Mouse (Mus musculus): Measurements from ENCODE around the gene Wfdc2.

Gene Wfdc2

GRCm38 (mm10) chr2:164562391-164563188 is at the start of gene Wfdc2:
Wfdc2 (plus strand) TSS chr2:164562413.
- ChIA-PET POLR2A (interaction anchor here (0.6 to 1.9 kb wide), 25 partner anchors 10 to 1500 kb away, joined by 3 to 7 read pairs (median 3); partner anchors contain the start of genes Sdc4 (in 2 of the 4), Pigt (in 1 of the 4) and Spint3 (in 1 of the 4)), CTCF (interaction anchor here (0.6 to 3.4 kb wide), 22 partner anchors 12 to 1217 kb away, joined by 3 to 16 read pairs (median 3); partner anchors contain the start of genes Gm20458 (in 2 of the 4) and Slpi (in 1 of the 4))

GRCm38 (mm10) chr2:164513389-164513788 is 48.8 kb upstream of the Wfdc2 start:
- CTCF ChIA-PET: interaction anchor here in 3 of 4 experiments (0.6 to 1.9 kb wide), 8 partner anchors 8 to 281 kb away, joined by 3 to 6 read pairs (median 4); no protein-coding TSS in a partner anchor
- POLR2A ChIA-PET: interaction anchor here in 3 of 4 experiments (0.6 to 4.9 kb wide), 7 partner anchors 8 to 210 kb away, joined by 3 to 26 read pairs (median 4); partner anchors contain the start of gene Pigt (in 1 of the 3)

DNA sequence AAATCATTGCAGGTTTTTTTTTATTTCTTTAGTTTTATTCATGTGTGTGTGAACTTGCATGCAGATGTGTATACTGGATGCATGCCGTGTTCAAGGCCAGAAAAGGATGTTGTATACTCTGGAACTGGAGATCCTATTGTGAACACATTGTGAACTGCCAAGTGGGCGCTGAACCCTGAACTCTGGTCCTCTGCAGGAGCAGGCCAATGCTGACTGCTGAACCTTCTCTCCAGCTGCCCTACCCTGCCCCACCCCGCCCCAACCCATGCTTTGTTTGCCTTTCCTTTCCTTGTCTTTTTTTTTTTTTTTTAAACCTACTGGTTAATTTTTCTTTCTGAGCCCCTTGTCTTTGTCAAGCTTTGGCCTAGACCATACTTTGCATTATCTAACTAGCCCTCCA is 47.3 kb upstream of the Wfdc2 start:
- ChIA-PET CTCF (interaction anchor here in 1 of 4 experiments (1.4 kb wide), 1 partner anchor 45 kb away, joined by 4 read pairs; no protein-coding TSS in a partner anchor), POLR2A (interaction anchor here in 2 of 4 experiments (0.7 to 2.0 kb wide), 3 partner anchors 45 to 119 kb away, joined by 3 to 4 read pairs (median 4); no protein-coding TSS in a partner anchor)

DNA sequence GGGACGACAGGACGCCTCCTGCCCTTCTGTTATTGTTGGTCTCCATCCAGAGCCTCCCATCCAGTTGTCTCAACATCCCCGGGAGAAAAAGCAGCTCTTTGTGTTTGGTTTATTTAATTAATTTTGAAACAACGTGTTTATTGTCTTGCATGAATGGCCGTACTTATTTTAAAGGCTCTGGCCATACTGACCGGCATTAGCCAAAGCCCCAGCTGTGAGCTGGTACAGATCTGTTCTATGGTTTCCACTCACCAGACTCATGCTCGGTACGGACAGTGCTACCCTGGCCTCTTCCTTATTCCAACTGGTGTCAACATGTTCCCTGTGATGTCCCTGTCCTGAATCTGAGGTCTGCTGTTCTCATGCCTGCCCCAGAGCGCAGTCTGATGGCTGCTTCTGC is 46.3 kb upstream of the Wfdc2 start:
- CTCF ChIA-PET: interaction anchor here in 2 of 4 experiments (0.6 to 1.4 kb wide), 2 partner anchors 46 to 1094 kb away, joined by 3 to 4 read pairs; no protein-coding TSS in a partner anchor

DNA sequence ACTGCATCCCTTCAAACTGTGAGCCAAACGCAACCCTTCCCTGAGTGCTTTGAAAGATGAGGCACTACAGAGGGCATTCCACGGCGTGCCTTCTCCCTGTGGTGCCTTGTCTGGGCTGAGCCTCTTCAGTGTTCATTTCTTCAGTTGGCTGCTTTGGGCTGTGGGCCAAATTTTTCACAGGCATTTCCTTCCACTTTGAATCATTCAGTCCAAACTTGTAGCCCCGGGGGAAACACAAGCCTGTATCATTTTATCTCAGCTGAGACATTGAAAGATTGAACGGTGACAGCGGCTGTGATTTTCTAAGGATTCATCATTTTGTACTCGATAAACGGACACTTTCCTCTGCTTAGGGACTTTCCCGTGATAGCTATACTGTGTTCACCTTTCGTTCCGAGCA is 45.6 kb upstream of the Wfdc2 start:
- POLR2A ChIA-PET: interaction anchor here in 2 of 4 experiments (0.6 to 2.6 kb wide), 2 partner anchors 9 to 156 kb away, joined by 3 to 8 read pairs; no protein-coding TSS in a partner anchor
- CTCF ChIA-PET: interaction anchor here in 2 of 4 experiments (0.8 to 1.3 kb wide), 3 partner anchors 14 to 127 kb away, joined by 4 to 9 read pairs (median 6); no protein-coding TSS in a partner anchor

More for the DNA sequence above, 46.3 kb upstream of the Wfdc2 start:
- POLR2A ChIA-PET: interaction anchor here in 3 of 4 experiments (0.6 to 1.3 kb wide), 3 partner anchors 16 to 1302 kb away, joined by 3 to 4 read pairs (median 3); no protein-coding TSS in a partner anchor

GRCm38 (mm10) chr2:164517485-164518221 is 44.6 kb upstream of the Wfdc2 start:
- ChIA-PET CTCF (interaction anchor here (0.5 to 2.0 kb wide), 38 partner anchors 7 to 624 kb away, joined by 3 to 16 read pairs (median 4); partner anchors contain the start of genes Gm20458 (in 2 of the 4), Dbndd2 (in 1 of the 4) and Slpi (in 1 of the 4)), POLR2A (interaction anchor here (0.6 to 2.6 kb wide), 10 partner anchors 10 to 836 kb away, joined by 3 to 8 read pairs (median 4); partner anchors contain the start of genes Sdc4 (in 1 of the 4) and Sys1 (in 1 of the 4))

DNA sequence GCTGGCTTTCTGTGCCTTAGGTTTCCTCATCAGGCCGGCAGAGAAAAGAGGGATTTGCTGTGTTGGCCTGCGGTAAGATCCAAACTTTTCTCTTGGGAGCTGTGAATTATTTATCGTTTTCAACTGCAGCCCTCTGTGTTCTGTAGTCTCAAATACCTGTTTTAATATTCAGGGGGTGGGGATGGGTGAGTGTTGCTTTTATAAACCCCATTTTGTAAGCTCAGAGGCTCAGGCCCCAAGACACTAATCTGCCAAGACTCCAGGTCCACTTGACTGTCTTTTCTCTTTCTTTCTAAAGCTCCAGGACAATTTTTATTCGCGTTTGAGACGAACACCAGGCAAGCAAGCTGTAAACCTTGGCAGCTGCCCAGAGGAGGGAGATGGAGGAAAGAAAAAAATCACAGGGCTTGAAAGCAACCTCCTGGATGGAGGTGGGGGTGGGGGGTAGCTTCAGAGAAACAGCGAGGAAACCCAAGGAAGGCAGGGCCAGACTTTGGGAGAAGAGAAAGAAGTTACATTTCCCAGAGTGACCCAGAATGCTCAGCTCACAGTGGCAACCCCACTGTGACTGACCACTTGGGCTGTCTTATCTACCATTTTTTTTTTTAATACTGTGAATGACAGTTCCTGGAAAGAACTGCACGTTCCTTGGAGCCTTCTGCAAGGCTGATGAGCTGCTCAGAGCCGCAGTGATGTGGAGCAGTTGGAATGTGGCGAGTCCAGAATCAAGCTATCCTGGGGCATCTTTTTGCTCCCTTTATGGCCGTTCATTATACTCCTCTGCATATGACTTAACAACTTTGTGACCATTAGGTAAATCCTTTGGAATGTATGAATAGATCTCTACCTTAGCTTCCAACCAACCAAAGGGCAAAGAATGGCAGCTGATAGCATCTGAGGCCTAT is 43.7 kb upstream of the Wfdc2 start:
- CTCF ChIA-PET: interaction anchor here (0.5 to 2.0 kb wide), 43 partner anchors 8 to 623 kb away, joined by 3 to 16 read pairs (median 4); partner anchors contain the start of genes Gm20458 (in 2 of the 4), Dbndd2 (in 1 of the 4), Slpi (in 1 of the 4) and Wfdc10 (in 1 of the 4)
- POLR2A ChIA-PET: interaction anchor here in 3 of 4 experiments (0.7 to 2.6 kb wide), 12 partner anchors 9 to 836 kb away, joined by 3 to 8 read pairs (median 3); partner anchors contain the start of genes Dnttip1 (in 1 of the 3), Sdc4 (in 1 of the 3), Sys1 (in 1 of the 3) and Wfdc3 (in 1 of the 3)

DNA sequence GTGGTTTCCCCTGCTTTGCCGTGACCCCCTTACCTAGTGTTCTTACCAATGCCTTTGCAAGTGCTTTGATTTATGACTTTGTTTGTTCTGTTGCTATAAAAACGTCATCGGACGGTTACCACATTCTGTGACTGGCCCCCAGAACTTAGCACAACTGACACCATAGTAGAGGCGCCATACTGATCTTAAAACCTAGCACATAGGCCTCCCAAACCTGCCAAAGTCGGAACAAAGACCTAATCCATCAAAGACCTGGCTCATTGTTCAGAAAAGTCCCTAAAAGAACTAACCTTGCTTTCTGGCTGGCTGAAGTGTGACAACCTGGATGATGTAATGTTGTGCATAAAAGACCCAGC is 43.1 kb upstream of the Wfdc2 start:
- ChIA-PET CTCF (interaction anchor here (0.5 to 2.0 kb wide), 16 partner anchors 9 to 265 kb away, joined by 3 to 10 read pairs (median 4); partner anchors contain the start of genes Dbndd2 (in 1 of the 4), Wfdc10 (in 1 of the 4) and Wfdc9 (in 1 of the 4)), POLR2A (interaction anchor here in 3 of 4 experiments (0.7 to 1.8 kb wide), 7 partner anchors 9 to 227 kb away, joined by 3 to 7 read pairs (median 3); partner anchors contain the start of genes Dnttip1 (in 1 of the 3), Sdc4 (in 1 of the 3), Sys1 (in 1 of the 3) and Wfdc3 (in 1 of the 3))

DNA sequence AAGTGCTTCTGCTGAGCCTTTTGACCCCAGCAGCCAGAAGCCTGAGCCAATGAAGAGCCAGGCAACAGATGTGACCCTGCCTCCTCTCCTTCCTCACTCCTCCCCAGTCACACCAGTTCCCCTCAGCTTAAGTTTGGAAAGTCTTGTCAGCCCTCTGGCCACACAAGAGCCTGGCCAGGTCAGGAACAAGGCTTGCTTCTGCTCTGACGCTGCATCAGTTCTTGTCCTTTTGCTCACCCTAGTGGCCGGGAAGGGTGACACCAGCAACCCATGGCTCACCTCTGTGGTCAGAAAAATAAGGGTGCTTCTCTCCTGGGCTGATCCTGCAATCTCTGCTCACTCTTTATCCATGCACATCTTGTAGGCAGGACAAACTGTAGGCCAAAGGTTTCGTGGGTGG is 41.4 kb upstream of the Wfdc2 start:
- POLR2A ChIA-PET: interaction anchor here (0.5 to 2.6 kb wide), 28 partner anchors 9 to 113 kb away, joined by 3 to 26 read pairs (median 5); partner anchors contain the start of genes Sdc4 (in 2 of the 4), Gm20458 (in 1 of the 4), Pigt (in 1 of the 4) and Sys1 (in 1 of the 4)
- CTCF ChIA-PET: interaction anchor here in 3 of 4 experiments (0.5 to 3.2 kb wide), 16 partner anchors 10 to 131 kb away, joined by 3 to 24 read pairs (median 8); partner anchors contain the start of genes Gm20458 (in 1 of the 3), Matn4 (in 1 of the 3) and Slpi (in 1 of the 3)

DNA sequence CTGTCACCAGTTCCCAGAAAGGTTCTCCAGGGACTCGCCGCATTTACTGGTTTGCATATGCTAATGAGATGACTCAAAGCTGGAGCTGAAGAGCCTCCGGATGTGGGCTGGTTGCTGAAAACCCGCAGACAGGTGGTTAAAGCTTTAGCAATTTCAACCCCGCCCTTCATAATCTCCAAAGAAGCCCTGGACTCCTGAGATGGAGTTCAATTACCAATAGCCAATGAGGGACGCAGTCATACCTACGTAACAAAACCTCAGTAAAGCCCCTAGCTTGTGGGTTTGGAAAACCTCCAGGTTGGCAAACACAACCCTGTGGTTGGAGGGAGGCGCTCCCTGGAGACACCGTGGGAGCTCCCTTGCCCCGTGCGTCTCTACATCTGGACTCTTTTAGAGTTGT is 40.4 kb upstream of the Wfdc2 start:
- ChIA-PET POLR2A (interaction anchor here (0.6 to 2.6 kb wide), 57 partner anchors 9 to 357 kb away, joined by 3 to 26 read pairs (median 4); partner anchors contain the start of genes Sdc4 (in 3 of the 4), Wfdc2 (in 3 of the 4), Gm20458 (in 1 of the 4) and Matn4 (in 1 of the 4)), CTCF (interaction anchor here (0.5 to 3.2 kb wide), 29 partner anchors 9 to 359 kb away, joined by 3 to 24 read pairs (median 6); partner anchors contain the start of genes Gm20458 (in 2 of the 4), Matn4 (in 1 of the 4), Slpi (in 1 of the 4) and Sys1 (in 1 of the 4))

- ChIA-PET POLR2A (interaction anchor here (0.7 to 2.6 kb wide), 42 partner anchors 8 to 356 kb away, joined by 3 to 26 read pairs (median 4); partner anchors contain the start of genes Wfdc2 (in 3 of the 4), Gm20458 (in 1 of the 4), Matn4 (in 1 of the 4) and Sdc4 (in 1 of the 4)), CTCF (interaction anchor here (0.6 to 3.2 kb wide), 27 partner anchors 9 to 344 kb away, joined by 3 to 24 read pairs (median 6); partner anchors contain the start of genes Gm20458 (in 2 of the 4), Slpi (in 1 of the 4), Sys1 (in 1 of the 4) and Wfdc10 (in 1 of the 4))
Observed at GRCm38 (mm10) chr2:164522280-164522679, 39.9 kb upstream of the Wfdc2 start.

DNA sequence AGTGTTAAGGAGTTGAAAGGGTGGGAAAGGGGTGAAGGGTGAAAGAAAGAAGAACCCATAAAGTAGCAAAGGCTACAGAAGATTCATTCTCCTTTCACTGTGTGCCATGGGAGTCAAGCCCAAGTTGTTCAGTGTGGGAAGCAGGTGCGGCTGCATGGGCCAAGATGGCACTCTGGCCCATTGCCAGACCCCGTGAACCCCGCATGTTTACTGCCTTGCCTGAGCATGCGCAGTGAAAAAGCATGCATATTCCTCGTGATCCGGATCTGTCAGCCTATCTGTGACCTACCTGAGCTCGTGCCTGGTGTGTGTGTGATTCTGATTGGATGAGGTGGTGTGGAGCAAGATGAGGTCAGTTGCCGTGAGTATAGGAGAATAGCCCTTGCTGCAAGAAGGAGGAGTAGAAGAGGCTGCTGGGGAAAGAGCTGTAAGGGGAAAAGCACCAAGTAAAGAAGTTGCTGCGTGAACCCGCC is 38.9 kb upstream of the Wfdc2 start:
- ChIA-PET POLR2A (no interaction called here), CTCF (interaction anchor here in 2 of 4 experiments (0.6 to 2.8 kb wide), 2 partner anchors 134 to 137 kb away, joined by 4 to 16 read pairs; partner anchors contain the start of gene Slpi (in 1 of the 2))

GRCm38 (mm10) chr2:164528557-164528956 is 33.7 kb upstream of the Wfdc2 start:
- CTCF ChIA-PET: no interaction called here
- POLR2A ChIA-PET: no interaction called here

- ChIA-PET CTCF (interaction anchor here (0.6 to 3.0 kb wide), 45 partner anchors 9 to 142 kb away, joined by 3 to 24 read pairs (median 5); partner anchors contain the start of genes Gm20458 (in 3 of the 4), Slpi (in 2 of the 4), Rbpjl (in 1 of the 4) and Wfdc10 (in 1 of the 4)), POLR2A (interaction anchor here (0.6 to 3.1 kb wide), 17 partner anchors 9 to 1667 kb away, joined by 3 to 14 read pairs (median 3); partner anchors contain the start of genes Gm20458 (in 1 of the 4), Pigt (in 1 of the 4) and Sys1 (in 1 of the 4))
Observed at GRCm38 (mm10) chr2:164531169-164531568, 31.0 kb upstream of the Wfdc2 start.

GRCm38 (mm10) chr2:164534315-164534714 is 27.9 kb upstream of the Wfdc2 start:
- POLR2A ChIA-PET: interaction anchor here in 2 of 4 experiments (0.6 to 1.2 kb wide), 2 partner anchors 16 to 444 kb away, joined by 4 to 5 read pairs; no protein-coding TSS in a partner anchor
- CTCF ChIA-PET: interaction anchor here in 1 of 4 experiments (1.1 kb wide), 1 partner anchor 124 kb away, joined by 3 read pairs; no protein-coding TSS in a partner anchor

All from embryonic stem cell, embryonic (primary cell).